8 mouse cellular contexts compared by ENCODE assay signal in genomic region chr2:38338990-38339909, GRCm38 (mm10). TPM values are rescaled to one million over a fixed set of nuclear protein-coding genes. Genes with fewer than 3 reads are reported as not detected.
DNase-seq lines count a peak whose midpoint lies in the region; ATAC-seq and TF ChIP-seq lines count a peak whose summit lies in the region.

TSS of gene Lhx2 (plus strand) at chr2:38339281.

- peak within 1 kb of the TSS; percentile 71 for H3K4me2 ChIP-seq in hindbrain, embryonic 15.5 days
- H3K4me2 ChIP-seq in liver, embryonic 13.5 days: peak within 1 kb of the TSS; percentile 63
- H3K4me2 ChIP-seq in stomach, embryonic 16.5 days (ENCODE audit: low read depth, low read length): peak within 1 kb of the TSS; percentile 79

- no peaks in the 10 kb centered on the region for H3K79me3 ChIP-seq in C2C12 (ENCODE audit: low read depth)

- peak; percentile 29 for DNase-seq in gastrocnemius, postnatal 10 days
- DNase-seq in gastrocnemius, adult 18-20 months (ENCODE audit: low spot score): no peak
- peak; percentile 56 for DNase-seq in embryo, embryonic 9.5 days (ENCODE audit: extremely low spot score)
- DNase-seq in liver, embryonic 13.5 days: no peak
- DNase-seq in cerebellum, adult 11-12 months: no peak

- no peaks in the 10 kb centered on the region for H3K36me3 ChIP-seq in C2C12 (ENCODE audit: control insufficient read depth, insufficient read depth)
- no peaks in the 10 kb centered on the region for H3K36me3 ChIP-seq in hindbrain, embryonic 15.5 days
- no peaks in the 10 kb centered on the region for H3K36me3 ChIP-seq in liver, embryonic 13.5 days
- H3K36me3 ChIP-seq in stomach, embryonic 16.5 days (ENCODE audit: control insufficient read depth, insufficient read depth, low read length): no peaks in the 10 kb centered on the region

- TF ChIP-seq CTCF in C2C12 (IDR thresholded peaks at IDR 0.05; ENCODE audit: control insufficient read depth, insufficient read depth, insufficient read length): no peak

- peak within 1 kb of the TSS; percentile 71 for H3K27ac ChIP-seq in hindbrain, embryonic 15.5 days (replicated peaks)
- no peak within 1 kb of the TSS for H3K27ac ChIP-seq in liver, embryonic 13.5 days
- H3K27ac ChIP-seq in stomach, embryonic 16.5 days (ENCODE audit: low read length): no peak within 1 kb of the TSS

- no peaks in the 10 kb centered on the region for H3K9me3 ChIP-seq in hindbrain, embryonic 15.5 days
- no peaks in the 10 kb centered on the region for H3K9me3 ChIP-seq in liver, embryonic 13.5 days (replicated peaks)
- H3K9me3 ChIP-seq in stomach, embryonic 16.5 days (replicated peaks; ENCODE audit: control insufficient read depth, low read length): no peaks in the 10 kb centered on the region

- peak within 1 kb of the TSS; percentile 59 for H3ac ChIP-seq in C2C12 (ENCODE audit: control insufficient read depth, insufficient read length, low read depth)

- peaks cover 11% of the 10 kb centered on the region for H3K4me1 ChIP-seq in hindbrain, embryonic 15.5 days (replicated peaks)
- peaks cover 8% of the 10 kb centered on the region; the same call in 1 of the 2 replicates for H3K4me1 ChIP-seq in liver, embryonic 13.5 days (replicated peaks)
- H3K4me1 ChIP-seq in stomach, embryonic 16.5 days (ENCODE audit: control insufficient read depth, insufficient read depth, low read length): peaks cover 9% of the 10 kb centered on the region

- under 1% methylated on average over 61 of the region's 92 CpGs for WGBS in hindbrain, embryonic 15.5 days
- WGBS in liver, embryonic 13.5 days (ENCODE audit: insufficient replicate concordance): 1% methylated on average over 61 of the region's 92 CpGs
- WGBS in stomach, embryonic 16.5 days: under 1% methylated on average over 69 of the region's 92 CpGs

- H3K27me3 ChIP-seq in C2C12 (ENCODE audit: control insufficient read depth, insufficient read depth, insufficient read length): peaks cover 51% of the 10 kb centered on the region
- H3K27me3 ChIP-seq in hindbrain, embryonic 15.5 days: peaks cover 86% of the 10 kb centered on the region
- H3K27me3 ChIP-seq in liver, embryonic 13.5 days: peaks cover 98% of the 10 kb centered on the region
- H3K27me3 ChIP-seq in stomach, embryonic 16.5 days (ENCODE audit: control insufficient read depth, insufficient read depth, low read length): peaks cover 87% of the 10 kb centered on the region

- H3K79me2 ChIP-seq in C2C12 (ENCODE audit: control insufficient read depth, insufficient read depth): no peaks in the 10 kb centered on the region

- H3K9ac ChIP-seq in hindbrain, embryonic 15.5 days: peak within 1 kb of the TSS; percentile 36
- H3K9ac ChIP-seq in liver, embryonic 13.5 days: peak within 1 kb of the TSS; percentile 36; the same call in 1 of the 2 replicates
- H3K9ac ChIP-seq in stomach, embryonic 16.5 days (ENCODE audit: low read length): peak within 1 kb of the TSS; percentile 56

- peak within 1 kb of the TSS; percentile 11 for H3K4me3 ChIP-seq in C2C12 (ENCODE audit: insufficient read depth, poor library complexity, severe bottlenecking)
- peak within 1 kb of the TSS; percentile 40 for H3K4me3 ChIP-seq in hindbrain, embryonic 15.5 days
- peak within 1 kb of the TSS; percentile 41 for H3K4me3 ChIP-seq in liver, embryonic 13.5 days (replicated peaks)
- peak within 1 kb of the TSS; percentile 45 for H3K4me3 ChIP-seq in stomach, embryonic 16.5 days (replicated peaks; ENCODE audit: low read length)

- peak; percentile 65 for ATAC-seq in hindbrain, embryonic 15.5 days (ENCODE audit: low FRiP score, low read depth)
- ATAC-seq in liver, embryonic 13.5 days (ENCODE audit: low read depth): no peak
- ATAC-seq in stomach, embryonic 16.5 days (ENCODE audit: insufficient read depth, low FRiP score): no peak

TF ChIP-seq in C2C12, 6 proteins besides CTCF, POLR2A, EP300 and RAD21:
- TF ChIP-seq MYOG (IDR thresholded peaks at IDR 0.05; ENCODE audit: control insufficient read depth, extremely low read depth, insufficient read length) (no peak), FOSL1 (IDR thresholded peaks at IDR 0.05; ENCODE audit: insufficient read depth, low read length, poor library complexity, severe bottlenecking) (no peak), USF1 (IDR thresholded peaks at IDR 0.05; ENCODE audit: low read depth) (no peak), CEBPB (IDR thresholded peaks at IDR 0.05; ENCODE audit: low read depth) (no peak), MYOD1 (IDR thresholded peaks at IDR 0.05; ENCODE audit: control insufficient read depth, insufficient read length, low read depth) (no peak), MAX (IDR thresholded peaks at IDR 0.05) (no peak)

RNA-seq across cellular contexts. Expression of gene Lhx2, which starts in this region (rescaled TPM):
- 1 to 10 TPM in 1 of 2 experiments, under 1 TPM in 1; 0.59 to 1.2 TPM for total RNA-seq in gastrocnemius, postnatal 10 days (2021)
- not detected for total RNA-seq in gastrocnemius, adult 18-20 months (2021)
- polyA plus RNA-seq in C2C12 (2012; fragmentation: generic; extraction: Trizol): 2.8 TPM
- 12.3 and 63.3 TPM in 2 replicates for polyA plus RNA-seq in hindbrain, embryonic 15.5 days (2015; fragmentation: Nextera tagmentation; extraction: Ambion mirVana)
- 2.7 and 2.9 TPM in 2 replicates for polyA plus RNA-seq in liver, embryonic 13.5 days (2015; fragmentation: Nextera tagmentation; extraction: Ambion mirVana)
- 0.14 TPM in 1 of 2 replicates, not detected in the other for polyA plus RNA-seq in stomach, embryonic 16.5 days (2015; fragmentation: Nextera tagmentation; extraction: Ambion mirVana)

Comparison
In these comparisons a context has a peak if more than half of its experiments do, and no peak if none do; other contexts are left out.
1. DNase-seq: peak in gastrocnemius, postnatal 10 days (single experiment) and embryo, embryonic 9.5 days (single experiment); none in gastrocnemius, adult 18-20 months (single experiment), liver, embryonic 13.5 days (single experiment) and cerebellum, adult 11-12 months (single experiment).
2. Peak in every context shown above with its lines, with median percentiles within 50 percentile points of each other: H3K4me3 ChIP-seq, H3K4me2 ChIP-seq and H3K9ac ChIP-seq.